Mouse (Mus musculus): Measurements from ENCODE around the gene Styx. TPM values are rescaled to one million over a fixed set of nuclear protein-coding genes. Genes with fewer than 3 reads are reported as not detected.

The Styx gene
- polyA plus RNA-seq, 2 experiments, result 23.3 to 74.1 TPM

- Histone ChIP-seq H3K27me3 (ENCODE audit: control insufficient read depth, insufficient read depth, low read length) (no peaks in the 10 kb centered on the region), H3K27ac (replicated peaks; ENCODE audit: low read depth, low read length) (no peak overlapping the region), H3K4me1 (ENCODE audit: control insufficient read depth, insufficient read depth, low read length) (no peaks in the 10 kb centered on the region), H3K9me3 (ENCODE audit: control insufficient read depth, low read length) (0 out of 2 replicates have a peak, but pooled peaks cover 6% of the 10 kb centered on the region), H3K4me2 (replicated peaks; ENCODE audit: low read depth, low read length, severe bottlenecking) (no peak overlapping the region), H3K4me3 (replicated peaks; ENCODE audit: low read length) (no peak overlapping the region), H3K36me3 (ENCODE audit: control insufficient read depth, insufficient read depth, low read length) (no peaks in the 10 kb centered on the region), H3K9ac (ENCODE audit: low read depth, low read length, severe bottlenecking) (no peak overlapping the region)
- no peak for ATAC-seq (ENCODE audit: low FRiP score, low read depth)
- WGBS, result 12% methylated on average over 5 of the region's 5 CpGs
- no peak for TF ChIP-seq POLR2A (IDR thresholded peaks at IDR 0.05; ENCODE audit: borderline replicate concordance, extremely low read depth, insufficient read depth, insufficient read length)
- DNase-seq (ENCODE audit: low spot score), result peak; percentile 89
Measured at GRCm38 (mm10) chr14:45423220-45423619, 72.3 kb downstream of the Styx start.

GRCm38 (mm10) chr14:45430066-45430842 is 79.4 kb downstream of the Styx start:
- Histone ChIP-seq H3K4me2 (replicated peaks; ENCODE audit: low read depth, low read length, severe bottlenecking) (no peak overlapping the region), H3K36me3 (ENCODE audit: control insufficient read depth, insufficient read depth, low read length) (no peaks in the 10 kb centered on the region), H3K27ac (replicated peaks; ENCODE audit: low read depth, low read length) (no peak overlapping the region), H3K27me3 (ENCODE audit: control insufficient read depth, insufficient read depth, low read length) (no peaks in the 10 kb centered on the region), H3K9ac (ENCODE audit: low read depth, low read length, severe bottlenecking) (no peak overlapping the region), H3K4me1 (ENCODE audit: control insufficient read depth, insufficient read depth, low read length) (no peaks in the 10 kb centered on the region), H3K4me3 (replicated peaks; ENCODE audit: low read length) (no peak overlapping the region), H3K9me3 (ENCODE audit: control insufficient read depth, low read length) (0 out of 2 replicates have a peak, but pooled peaks cover 14% of the 10 kb centered on the region)
- no peak for TF ChIP-seq POLR2A (IDR thresholded peaks at IDR 0.05; ENCODE audit: borderline replicate concordance, extremely low read depth, insufficient read depth, insufficient read length)
- DNase-seq (ENCODE audit: low spot score), result no peak
- no peak for ATAC-seq (ENCODE audit: low FRiP score, low read depth)
- WGBS, result 71% methylated on average over 13 of the region's 13 CpGs

GRCm38 (mm10) chr14:45432003-45432402 is 81.1 kb downstream of the Styx start:
- TF ChIP-seq POLR2A (IDR thresholded peaks at IDR 0.05; ENCODE audit: borderline replicate concordance, extremely low read depth, insufficient read depth, insufficient read length), result no peak
- no peak overlapping the region for H3K4me2 ChIP-seq (replicated peaks; ENCODE audit: low read depth, low read length, severe bottlenecking)
- 80% methylated on average over 4 of the region's 4 CpGs for WGBS
- H3K27me3 ChIP-seq (ENCODE audit: control insufficient read depth, insufficient read depth, low read length), result no peaks in the 10 kb centered on the region
- no peak overlapping the region for H3K4me3 ChIP-seq (replicated peaks; ENCODE audit: low read length)
- H3K27ac ChIP-seq (replicated peaks; ENCODE audit: low read depth, low read length), result no peak overlapping the region
- H3K9ac ChIP-seq (ENCODE audit: low read depth, low read length, severe bottlenecking), result no peak overlapping the region
- 0 out of 2 replicates have a peak, but pooled peaks cover 8% of the 10 kb centered on the region for H3K9me3 ChIP-seq (ENCODE audit: control insufficient read depth, low read length)
- ATAC-seq (ENCODE audit: low FRiP score, low read depth), result no peak
- DNase-seq (ENCODE audit: low spot score), result no peak
- H3K4me1 ChIP-seq (ENCODE audit: control insufficient read depth, insufficient read depth, low read length), result no peaks in the 10 kb centered on the region
- H3K36me3 ChIP-seq (ENCODE audit: control insufficient read depth, insufficient read depth, low read length), result no peaks in the 10 kb centered on the region

- Histone ChIP-seq H3K27me3 (ENCODE audit: control insufficient read depth, insufficient read depth, low read length) (no peaks in the 10 kb centered on the region), H3K4me2 (replicated peaks; ENCODE audit: low read depth, low read length, severe bottlenecking) (no peak overlapping the region), H3K27ac (replicated peaks; ENCODE audit: low read depth, low read length) (no peak overlapping the region), H3K4me3 (replicated peaks; ENCODE audit: low read length) (no peak overlapping the region), H3K9ac (ENCODE audit: low read depth, low read length, severe bottlenecking) (no peak overlapping the region), H3K9me3 (ENCODE audit: control insufficient read depth, low read length) (0 out of 2 replicates have a peak, but pooled peaks cover 8% of the 10 kb centered on the region), H3K36me3 (ENCODE audit: control insufficient read depth, insufficient read depth, low read length) (no peaks in the 10 kb centered on the region), H3K4me1 (ENCODE audit: control insufficient read depth, insufficient read depth, low read length) (peaks cover 10% of the 10 kb centered on the region; the same call in 1 of the 2 replicates)
- no peak for DNase-seq (ENCODE audit: low spot score)
- 77% methylated on average over 6 of the region's 6 CpGs for WGBS
- ATAC-seq (ENCODE audit: low FRiP score, low read depth), result no peak
- TF ChIP-seq POLR2A (IDR thresholded peaks at IDR 0.05; ENCODE audit: borderline replicate concordance, extremely low read depth, insufficient read depth, insufficient read length), result no peak
Measured at GRCm38 (mm10) chr14:45434220-45434619, 83.3 kb downstream of the Styx start.

GRCm38 (mm10) chr14:45438250-45438930 is 87.5 kb downstream of the Styx start:
- Histone ChIP-seq H3K9ac (ENCODE audit: low read depth, low read length, severe bottlenecking) (no peak overlapping the region), H3K4me3 (replicated peaks; ENCODE audit: low read length) (no peak overlapping the region), H3K27me3 (ENCODE audit: control insufficient read depth, insufficient read depth, low read length) (no peaks in the 10 kb centered on the region), H3K27ac (replicated peaks; ENCODE audit: low read depth, low read length) (0 out of 2 replicates have a peak overlapping the region, but pooled peaks have one; percentile 26), H3K4me2 (replicated peaks; ENCODE audit: low read depth, low read length, severe bottlenecking) (no peak overlapping the region; the same call in 1 of the 2 replicates), H3K36me3 (ENCODE audit: control insufficient read depth, insufficient read depth, low read length) (no peaks in the 10 kb centered on the region), H3K4me1 (ENCODE audit: control insufficient read depth, insufficient read depth, low read length) (peaks cover 14% of the 10 kb centered on the region), H3K9me3 (ENCODE audit: control insufficient read depth, low read length) (no peaks in the 10 kb centered on the region)
- ATAC-seq (ENCODE audit: low FRiP score, low read depth) (peak; percentile 39), DNase-seq (ENCODE audit: low spot score) (peak; percentile 49)
- TF ChIP-seq POLR2A (IDR thresholded peaks at IDR 0.05; ENCODE audit: borderline replicate concordance, extremely low read depth, insufficient read depth, insufficient read length), result no peak
- 19% methylated on average over 19 of the region's 19 CpGs for WGBS
